Mouse (Mus musculus): ENCODE measurements around the gene H2-Ke6.

DNA sequence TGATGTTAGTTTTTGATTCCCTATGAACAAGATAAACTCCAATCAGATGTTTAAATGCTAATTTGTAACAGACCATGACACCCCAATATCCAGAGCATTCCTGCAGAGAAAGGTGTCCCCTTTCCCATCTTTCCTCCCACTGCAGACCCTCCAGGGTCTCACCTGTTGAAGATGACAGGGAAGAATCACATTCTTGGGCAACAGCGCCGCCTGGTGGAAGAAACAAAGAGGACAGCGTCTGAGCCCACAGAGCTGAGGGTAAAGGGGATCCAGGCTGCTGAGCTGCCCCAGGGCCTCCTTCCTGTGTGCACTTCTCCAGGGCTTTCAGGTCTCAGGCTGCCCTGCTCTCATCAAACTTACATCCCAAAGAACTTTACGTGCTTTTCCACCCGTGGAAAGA, 24.4 kb downstream of the H2-Ke6 start:
- TF ChIP-seq CTCF (IDR thresholded peaks at IDR 0.05) = peak; percentile 87
- TF ChIP-seq EP300 (IDR thresholded peaks at IDR 0.05) = no peak

Measured in lung, postnatal 0 days (tissue).